Comparison of ENCODE assay signal across 8 mouse cellular contexts in genomic region chr4:123005054-123005966, GRCm38 (mm10). TPM values are rescaled to one million over a fixed set of nuclear protein-coding genes. Genes with fewer than 3 reads are reported as not detected.
A peak's percentile ranks its signal among the peaks of the same experiment; 100 is the strongest.
DNase-seq lines count a peak whose midpoint lies in the region; ATAC-seq lines count a peak whose summit lies in the region.

No protein-coding gene starts in this region.

- peak overlapping the region; percentile 20 for H3K4me2 ChIP-seq in heart, embryonic 13.5 days
- no peak overlapping the region for H3K4me2 ChIP-seq in intestine, embryonic 16.5 days (ENCODE audit: low read depth, low read length)

- 26% methylated on average over 15 of the region's 15 CpGs for WGBS in heart, embryonic 13.5 days
- WGBS in intestine, embryonic 16.5 days = 25% methylated on average over 15 of the region's 15 CpGs

- intact Hi-C loops in heart, postnatal 10 days (cut with DNase I) = no loop called here
- intact Hi-C loops in gastrocnemius, postnatal 14 days (cut with DNase I; ENCODE audit: low total_unique reads) = no loop called here

- no peak for ATAC-seq in heart, embryonic 13.5 days (ENCODE audit: extremely low read depth, insufficient number of reproducible peaks, low FRiP score, low TSS enrichment)
- ATAC-seq in intestine, embryonic 16.5 days = peak; percentile 50; the same call in 1 of the 2 replicates

- peaks cover 13% of the 10 kb centered on the region for H3K4me1 ChIP-seq in heart, embryonic 13.5 days
- peaks cover 5% of the 10 kb centered on the region; the same call in 1 of the 2 replicates for H3K4me1 ChIP-seq in intestine, embryonic 16.5 days (ENCODE audit: control insufficient read depth, insufficient read depth, low read length)

- DNase-seq in heart, postnatal 10 days = no peak
- peak; percentile 67 for DNase-seq in NIH3T3 (ENCODE audit: low read depth)
- DNase-seq in mesoderm, embryonic 11.5 days (ENCODE audit: low read depth, low spot score) = peak; percentile 61
- no peak for DNase-seq in spleen, postnatal 14 days (ENCODE audit: low spot score in 2 of 2)
- DNase-seq in thymus, postnatal 0 days (ENCODE audit: low spot score) = no peak
- no peak for DNase-seq in gastrocnemius, postnatal 14 days

- H3K36me3 ChIP-seq in heart, embryonic 13.5 days = no peaks in the 10 kb centered on the region
- H3K36me3 ChIP-seq in intestine, embryonic 16.5 days (ENCODE audit: control insufficient read depth, insufficient read depth, low read length) = no peaks in the 10 kb centered on the region

- no peak overlapping the region for H3K9ac ChIP-seq in heart, embryonic 13.5 days
- no peak overlapping the region for H3K9ac ChIP-seq in intestine, embryonic 16.5 days (ENCODE audit: low read depth, low read length)

- no peaks in the 10 kb centered on the region for H3K9me3 ChIP-seq in heart, embryonic 13.5 days
- H3K9me3 ChIP-seq in intestine, embryonic 16.5 days (ENCODE audit: control insufficient read depth, low read length) = no peaks in the 10 kb centered on the region

- H3K27ac ChIP-seq in heart, embryonic 13.5 days (replicated peaks) = no peak overlapping the region
- H3K27ac ChIP-seq in intestine, embryonic 16.5 days (ENCODE audit: low read length) = no peak overlapping the region

- H3K4me3 ChIP-seq in heart, embryonic 13.5 days = no peak overlapping the region
- H3K4me3 ChIP-seq in intestine, embryonic 16.5 days (ENCODE audit: low read length) = no peak overlapping the region

- H3K27me3 ChIP-seq in heart, embryonic 13.5 days (replicated peaks) = peaks cover 20% of the 10 kb centered on the region
- no peaks in the 10 kb centered on the region for H3K27me3 ChIP-seq in intestine, embryonic 16.5 days (replicated peaks; ENCODE audit: control insufficient read depth, insufficient read depth, low read length)

RNA-seq across cellular contexts. Expression of gene Mycl, which starts 9.9 kb away (rescaled TPM):
- polyA plus RNA-seq in heart, embryonic 13.5 days (2015; fragmentation: Nextera tagmentation; extraction: Ambion mirVana) = 0.75 and 1.4 TPM in 2 replicates
- under 1 TPM; 0.22 to 0.84 TPM for total RNA-seq in heart, postnatal 10 days (2021)
- 5.1 and 5.3 TPM in 2 replicates for polyA plus RNA-seq in intestine, embryonic 16.5 days (2015; fragmentation: Nextera tagmentation; extraction: Ambion mirVana)
- 1.2 and 1.6 TPM in 2 replicates for polyA plus RNA-seq in thymus, postnatal 0 days (2015; fragmentation: Nextera tagmentation; extraction: Ambion mirVana)
- 1 to 10 TPM; 2.2 to 2.3 TPM for total RNA-seq in gastrocnemius, postnatal 14 days (2021)

RNA-seq across cellular contexts. Expression of gene Trit1, which starts 11.1 kb away (rescaled TPM):
- 10.5 and 10.6 TPM in 2 replicates for polyA plus RNA-seq in heart, embryonic 13.5 days (2015; fragmentation: Nextera tagmentation; extraction: Ambion mirVana)
- 1 to 10 TPM; 7.7 to 8.3 TPM for total RNA-seq in heart, postnatal 10 days (2021)
- 12.7 and 16.0 TPM in 2 replicates for polyA plus RNA-seq in intestine, embryonic 16.5 days (2015; fragmentation: Nextera tagmentation; extraction: Ambion mirVana)
- 16.4 and 18.6 TPM in 2 replicates for polyA plus RNA-seq in thymus, postnatal 0 days (2015; fragmentation: Nextera tagmentation; extraction: Ambion mirVana)
- total RNA-seq in gastrocnemius, postnatal 14 days (2021) = 10 to 100 TPM in 1 of 2 experiments, 1 to 10 TPM in 1; 8.3 to 12.2 TPM

RNA-seq across cellular contexts. Expression of gene Mfsd2a, which starts 44.3 kb away (rescaled TPM):
- 0.98 and 1.0 TPM in 2 replicates for polyA plus RNA-seq in heart, embryonic 13.5 days (2015; fragmentation: Nextera tagmentation; extraction: Ambion mirVana)
- 1 to 10 TPM in 1 of 2 experiments, under 1 TPM in 1; 0.12 to 2.3 TPM for total RNA-seq in heart, postnatal 10 days (2021)
- 3.3 and 4.0 TPM in 2 replicates for polyA plus RNA-seq in intestine, embryonic 16.5 days (2015; fragmentation: Nextera tagmentation; extraction: Ambion mirVana)
- polyA plus RNA-seq in thymus, postnatal 0 days (2015; fragmentation: Nextera tagmentation; extraction: Ambion mirVana) = 2.4 and 2.7 TPM in 2 replicates
- under 1 TPM; 0.24 to 0.68 TPM for total RNA-seq in gastrocnemius, postnatal 14 days (2021)

Comparison
In these comparisons a context has a peak if more than half of its experiments do, and no peak if none do; other contexts are left out.
1. DNase-seq: peak in NIH3T3 (single experiment) and mesoderm, embryonic 11.5 days (single experiment); none in heart, postnatal 10 days (0 of 2), spleen, postnatal 14 days (0 of 2), thymus, postnatal 0 days (single experiment) and gastrocnemius, postnatal 14 days (single experiment).